Mouse (Mus musculus): ENCODE data around the gene Mrps2. TPM values are rescaled to one million over a fixed set of nuclear protein-coding genes. Genes with fewer than 3 reads are reported as not detected.
"Not testable (repeated sequence)": the region's sequence is repeated elsewhere in the genome, so short reads cannot be mapped to it uniquely, and the experiment has no call there.

The Mrps2 gene
- polyA plus RNA-seq, 1 experiment from 2014 or later, result 60.0 TPM

DNA sequence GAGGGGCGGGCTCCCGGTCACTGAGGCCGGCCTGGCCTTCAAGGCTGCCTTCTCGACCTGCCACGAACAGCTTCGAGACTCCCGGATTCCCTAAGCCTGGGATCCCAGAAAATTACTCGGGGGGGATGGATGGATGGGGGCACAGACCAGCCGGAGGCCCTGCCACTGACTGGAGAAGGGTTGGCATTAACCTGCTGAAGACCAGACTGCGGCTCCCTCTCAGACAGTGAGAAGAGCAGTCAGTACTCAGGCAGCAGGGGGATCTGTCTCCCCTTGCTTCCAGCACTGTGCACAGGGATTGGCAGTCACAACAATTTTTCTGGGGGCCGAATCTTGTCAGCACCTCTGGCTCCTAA lies 20.6 kb upstream of the Mrps2 start:
- Histone ChIP-seq H3K36me3 (peaks cover 32% of the 10 kb centered on the region), H3K27ac (peak overlapping the region; percentile 70; the same call in 1 of the 2 replicates), H3K4me2 (replicated peaks) (peak overlapping the region; percentile 92), H3K27me3 (0 out of 2 replicates have a peak, but pooled peaks cover 2% of the 10 kb centered on the region), H3K9ac (peak overlapping the region; percentile 88), H3K4me3 (peak overlapping the region; percentile 77), H3K9me3 (no peaks in the 10 kb centered on the region), H3K4me1 (peaks cover 15% of the 10 kb centered on the region)
- peak; percentile 68; the same call in 1 of the 2 replicates for ATAC-seq (ENCODE audit: low FRiP score, low read depth)
- WGBS, result 8% methylated on average over 11 of the region's 11 CpGs

DNA sequence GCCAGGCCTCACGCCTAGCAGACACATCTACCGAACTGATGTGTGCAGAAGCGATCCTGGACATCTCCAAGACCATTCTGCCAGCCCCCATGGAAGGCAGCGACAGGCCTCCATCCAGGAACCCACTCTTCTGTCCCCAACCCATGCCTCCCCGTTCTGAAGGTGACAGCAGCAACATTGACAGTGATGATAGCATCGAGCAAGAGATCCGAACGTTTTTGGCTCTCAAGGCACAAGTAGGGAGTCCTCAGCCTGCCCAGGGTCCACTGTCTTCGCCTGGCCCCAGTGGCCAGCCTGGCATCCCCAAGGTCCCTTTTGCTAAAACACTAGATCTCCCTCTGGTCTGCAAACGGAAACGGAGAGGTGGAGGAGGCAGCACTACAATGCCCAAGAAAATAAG lies 16.2 kb upstream of the Mrps2 start:
- peaks cover 54% of the 10 kb centered on the region for H3K36me3 ChIP-seq
- H3K4me1 ChIP-seq, result peaks cover 8% of the 10 kb centered on the region
- no peaks in the 10 kb centered on the region for H3K27me3 ChIP-seq
- H3K9ac ChIP-seq, result no peak overlapping the region
- no peak overlapping the region for H3K4me2 ChIP-seq (replicated peaks)
- no peak overlapping the region for H3K27ac ChIP-seq
- WGBS, result 91% methylated on average over 11 of the region's 11 CpGs
- no peaks in the 10 kb centered on the region for H3K9me3 ChIP-seq
- no peak for ATAC-seq (ENCODE audit: low FRiP score, low read depth)
- H3K4me3 ChIP-seq, result no peak overlapping the region

DNA sequence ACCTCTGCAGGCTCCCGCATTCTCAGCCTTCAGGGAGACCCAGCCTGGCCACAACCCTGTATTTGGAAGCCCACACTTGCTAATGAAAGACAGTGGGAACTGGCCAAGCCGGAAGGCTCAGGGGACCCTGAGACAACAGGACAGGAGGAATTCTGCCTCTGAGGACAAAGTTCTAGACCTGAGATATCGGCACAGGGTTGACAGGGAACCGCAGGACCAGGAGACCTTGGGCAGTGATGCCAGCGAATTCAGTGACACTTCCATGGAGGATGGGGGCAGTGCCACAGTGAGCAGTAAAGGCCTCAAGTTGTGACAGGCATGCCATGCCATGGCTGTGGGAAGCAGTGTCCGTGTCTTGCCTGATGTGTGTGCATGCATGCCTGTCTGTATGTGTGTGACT lies 14.3 kb upstream of the Mrps2 start:
- H3K4me2 ChIP-seq (replicated peaks), result no peak overlapping the region
- H3K9me3 ChIP-seq, result no peaks in the 10 kb centered on the region
- H3K27me3 ChIP-seq, result no peaks in the 10 kb centered on the region
- H3K9ac ChIP-seq, result no peak overlapping the region
- H3K27ac ChIP-seq, result no peak overlapping the region
- no peak for ATAC-seq (ENCODE audit: low FRiP score, low read depth)
- no peak overlapping the region for H3K4me3 ChIP-seq
- no peaks in the 10 kb centered on the region for H3K4me1 ChIP-seq
- peaks cover 54% of the 10 kb centered on the region for H3K36me3 ChIP-seq
- 87% methylated on average over 6 of the region's 6 CpGs for WGBS

DNA sequence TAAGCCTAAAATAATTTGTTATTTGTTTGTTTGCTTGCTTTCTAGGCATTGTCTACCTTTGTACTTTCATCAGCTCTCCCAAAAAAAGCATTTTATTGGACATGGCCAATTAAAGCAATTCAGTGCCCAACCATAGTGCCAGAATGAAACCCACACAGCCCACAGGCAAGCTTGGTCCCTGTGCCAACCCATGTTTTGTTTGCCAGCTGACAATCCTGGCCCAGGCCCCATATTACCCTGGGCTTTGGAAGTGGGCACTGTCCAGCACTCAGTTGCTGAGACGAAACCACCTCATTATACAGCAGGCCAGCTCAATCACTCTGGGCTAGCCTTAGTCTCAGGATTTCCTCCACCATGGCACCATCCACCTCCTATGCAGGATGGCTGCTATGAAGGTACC lies 11.2 kb upstream of the Mrps2 start:
- Histone ChIP-seq H3K4me1 (no peaks in the 10 kb centered on the region), H3K9ac (no peak overlapping the region), H3K27ac (no peak overlapping the region), H3K36me3 (peaks cover 29% of the 10 kb centered on the region), H3K4me3 (no peak overlapping the region), H3K27me3 (no peaks in the 10 kb centered on the region), H3K4me2 (replicated peaks) (no peak overlapping the region), H3K9me3 (no peaks in the 10 kb centered on the region)
- ATAC-seq (ENCODE audit: low FRiP score, low read depth), result no peak
- 82% methylated on average over 1 of the region's 1 CpGs for WGBS

DNA sequence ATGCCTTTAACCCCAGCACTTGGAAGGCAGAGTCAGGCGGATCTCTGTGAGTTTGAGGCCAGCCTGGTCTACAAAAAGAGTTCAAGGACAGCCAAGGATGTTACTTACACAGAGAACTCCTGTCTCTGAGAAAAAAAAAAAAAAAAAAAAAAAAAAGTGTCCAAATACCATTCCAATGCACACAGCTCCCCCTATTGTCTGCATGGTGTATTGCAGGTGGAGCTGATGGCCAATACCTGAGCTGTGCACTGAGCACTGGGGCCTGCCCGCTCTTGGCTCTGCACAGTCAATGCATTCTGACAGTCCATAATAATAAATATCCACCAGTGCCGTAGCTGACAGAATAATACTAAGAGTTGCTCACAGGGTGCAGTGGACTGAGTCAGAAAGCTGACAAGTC lies 3.9 kb upstream of the Mrps2 start:
- Histone ChIP-seq H3K4me3 (no peak overlapping the region), H3K4me2 (replicated peaks) (no peak overlapping the region), H3K9me3 (no peaks in the 10 kb centered on the region), H3K27me3 (peaks cover 10% of the 10 kb centered on the region), H3K27ac (no peak overlapping the region), H3K36me3 (peaks cover 3% of the 10 kb centered on the region), H3K4me1 (peaks cover 18% of the 10 kb centered on the region), H3K9ac (no peak overlapping the region)
- WGBS, result 40% methylated on average over 3 of the region's 3 CpGs
- no peak for ATAC-seq (ENCODE audit: low FRiP score, low read depth)

DNA sequence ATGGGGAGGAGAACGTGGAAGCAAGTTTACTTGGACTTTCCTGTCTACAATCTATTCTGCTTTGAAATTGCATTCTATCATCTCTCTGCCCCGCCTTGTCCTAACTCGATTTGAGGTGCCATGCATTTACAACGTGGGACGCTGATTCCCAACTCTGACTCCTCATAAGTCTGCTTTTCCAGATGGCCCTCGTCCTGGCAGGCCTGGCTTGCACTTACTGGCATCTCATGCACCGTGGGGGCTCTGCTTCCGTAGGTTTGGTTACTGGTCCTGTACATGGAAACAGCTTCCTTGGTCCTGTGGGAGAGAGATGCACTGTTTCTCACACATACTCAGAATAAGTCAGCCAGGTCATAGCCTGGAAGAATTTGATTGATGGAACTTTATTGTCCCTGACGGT lies 2.9 kb upstream of the Mrps2 start:
- Histone ChIP-seq H3K27ac (no peak overlapping the region), H3K4me3 (no peak overlapping the region), H3K27me3 (peaks cover 10% of the 10 kb centered on the region), H3K36me3 (peaks cover 13% of the 10 kb centered on the region), H3K4me1 (peaks cover 20% of the 10 kb centered on the region), H3K4me2 (replicated peaks) (no peak overlapping the region), H3K9me3 (no peaks in the 10 kb centered on the region), H3K9ac (no peak overlapping the region)
- 78% methylated on average over 9 of the region's 9 CpGs for WGBS
- ATAC-seq (ENCODE audit: low FRiP score, low read depth), result no peak

DNA sequence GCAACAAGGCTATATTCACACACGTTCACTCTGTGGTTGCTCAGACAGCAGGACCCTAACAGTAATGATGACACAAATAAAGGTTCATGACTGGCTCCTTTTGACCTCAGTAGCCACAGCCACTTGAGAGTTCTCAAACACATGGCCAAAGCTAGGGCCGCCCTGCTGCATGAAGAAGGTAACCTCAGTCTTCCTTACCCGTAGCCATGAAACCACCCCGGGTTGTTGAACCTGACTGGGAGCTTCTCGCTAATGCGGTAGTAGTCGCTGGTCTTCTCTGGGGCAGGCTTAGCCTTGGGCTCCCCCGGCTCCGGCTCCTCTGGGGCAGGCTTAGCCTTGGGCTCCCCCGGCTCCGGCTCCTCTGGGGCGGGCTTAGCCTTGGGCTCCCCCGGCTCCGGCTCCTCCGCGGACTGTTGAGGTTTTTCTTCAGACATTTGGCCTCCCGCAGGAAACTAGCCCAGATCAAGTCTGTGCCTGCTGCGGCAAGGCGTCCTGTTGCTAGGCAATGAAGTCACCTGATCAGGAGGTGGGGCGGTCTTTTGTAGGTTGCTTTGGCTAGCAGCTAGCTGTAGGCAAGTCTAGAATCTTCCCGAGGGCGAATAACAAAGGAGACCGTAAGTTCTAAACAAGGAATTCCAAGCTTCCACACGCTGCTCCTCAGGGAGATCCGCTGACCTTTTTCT lies 1.9 kb upstream of the Mrps2 start, which contains the start of gene 1700007K13Rik:
Gene 1700007K13Rik (minus strand): TSS at position 497 of the 683 bp plus-strand sequence.
- Histone ChIP-seq H3K27ac (no peak within 1 kb of the TSS), H3K4me3 (peak within 1 kb of the TSS; percentile 37), H3K4me1 (peaks cover 20% of the 10 kb centered on the region), H3K36me3 (peaks cover 24% of the 10 kb centered on the region), H3K9ac (peak within 1 kb of the TSS; percentile 65), H3K27me3 (peaks cover 10% of the 10 kb centered on the region), H3K4me2 (replicated peaks) (peak within 1 kb of the TSS; percentile 70), H3K9me3 (no peaks in the 10 kb centered on the region)
- 5% methylated on average over 25 of the region's 25 CpGs for WGBS
- peak; percentile 58; the same call in 1 of the 2 replicates for ATAC-seq (ENCODE audit: low FRiP score, low read depth)

DNA sequence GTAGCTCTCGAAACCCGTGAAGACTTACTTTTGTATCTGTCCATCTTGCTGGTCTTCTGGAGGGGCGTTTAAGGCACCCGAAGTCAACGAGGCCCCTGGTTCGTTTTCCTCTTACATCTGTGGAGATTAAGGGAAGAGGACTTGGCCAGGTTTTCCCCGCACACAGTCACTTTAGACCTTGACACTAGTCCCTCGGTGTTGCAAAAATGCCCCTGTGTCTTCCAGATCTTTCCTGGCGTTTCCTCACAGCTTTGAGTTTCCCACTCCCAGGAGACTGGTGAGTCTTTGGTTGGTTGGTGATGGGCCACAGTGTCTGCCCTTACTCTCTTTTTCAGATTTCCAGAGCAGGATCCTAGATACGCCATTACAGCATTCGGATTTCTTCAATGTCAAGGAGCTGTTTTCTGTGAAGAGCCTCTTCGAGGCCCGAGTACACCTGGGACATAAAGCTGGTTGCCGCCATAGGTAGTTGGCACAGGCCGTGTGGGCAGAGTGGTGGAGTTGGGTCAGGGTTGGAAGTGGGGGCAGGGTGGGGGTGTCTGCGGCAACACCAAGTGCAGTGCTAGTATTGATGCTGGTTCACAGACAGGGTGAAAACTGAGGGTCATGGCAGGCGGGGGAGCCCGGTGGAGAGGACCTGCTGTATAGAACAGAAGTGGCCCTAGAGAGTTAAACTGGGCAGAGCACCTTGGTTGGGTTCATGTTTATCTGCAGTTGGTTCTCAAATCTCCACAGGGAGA lies 790 bp downstream of the Mrps2 start:
- Histone ChIP-seq H3K27ac (no peak overlapping the region), H3K4me1 (peaks cover 20% of the 10 kb centered on the region), H3K4me3 (peak overlapping the region; percentile 93), H3K9ac (peak overlapping the region; percentile 98), H3K4me2 (replicated peaks) (peak overlapping the region; percentile 87), H3K36me3 (peaks cover 45% of the 10 kb centered on the region), H3K27me3 (peaks cover 10% of the 10 kb centered on the region), H3K9me3 (peaks cover 12% of the 10 kb centered on the region)
- no peak for ATAC-seq (ENCODE audit: low FRiP score, low read depth)
- 55% methylated on average over 18 of the region's 18 CpGs for WGBS

DNA sequence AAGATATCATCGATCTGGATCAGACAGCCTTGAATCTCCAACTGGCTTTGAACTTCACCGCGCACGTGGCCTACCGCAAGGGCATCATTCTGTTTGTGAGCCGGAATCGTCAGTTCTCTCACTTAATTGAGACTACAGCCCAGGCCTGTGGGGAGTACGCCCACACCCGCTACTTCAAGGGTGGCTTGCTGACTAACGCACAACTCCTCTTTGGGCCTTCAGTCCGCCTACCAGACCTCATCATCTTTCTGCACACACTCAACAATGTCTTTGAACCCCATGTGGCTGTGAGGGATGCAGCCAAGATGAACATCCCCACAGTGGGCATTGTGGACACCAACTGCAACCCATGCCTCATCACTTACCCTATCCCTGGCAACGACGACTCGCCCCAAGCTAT lies 1.6 kb downstream of the Mrps2 start:
- Histone ChIP-seq H3K4me2 (replicated peaks) (peak overlapping the region; percentile 87; the same call in 1 of the 2 replicates), H3K27ac (no peak overlapping the region), H3K4me3 (no peak overlapping the region), H3K9ac (no peak overlapping the region), H3K27me3 (peaks cover 10% of the 10 kb centered on the region), H3K4me1 (peaks cover 20% of the 10 kb centered on the region), H3K9me3 (peaks cover 12% of the 10 kb centered on the region), H3K36me3 (peaks cover 45% of the 10 kb centered on the region)
- ATAC-seq (ENCODE audit: low FRiP score, low read depth), result no peak
- WGBS, result 98% methylated on average over 14 of the region's 14 CpGs

DNA sequence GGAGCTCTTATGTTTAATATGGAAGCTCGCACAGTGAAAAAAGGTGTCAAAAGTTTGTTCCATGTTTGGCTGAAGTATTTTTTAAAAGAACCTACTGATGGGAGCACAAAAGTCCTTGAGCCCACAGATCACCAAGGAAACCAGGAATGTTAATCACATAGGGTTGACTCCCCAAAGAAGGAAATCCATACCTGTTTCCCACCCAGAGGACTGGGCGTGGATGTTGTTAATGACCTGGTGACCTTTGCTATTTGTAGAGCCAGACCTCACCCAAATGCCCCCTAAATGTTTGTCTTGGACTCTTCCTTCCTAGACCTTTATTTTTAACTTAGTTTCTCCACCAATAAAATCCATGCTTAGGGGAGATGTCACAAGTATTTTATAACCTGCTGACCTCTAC lies 2.7 kb downstream of the Mrps2 start:
- H3K27me3 ChIP-seq, result peaks cover 3% of the 10 kb centered on the region; the same call in 1 of the 2 replicates
- H3K4me2 ChIP-seq (replicated peaks), result no peak overlapping the region
- WGBS, result 88% methylated on average over 2 of the region's 2 CpGs
- H3K9me3 ChIP-seq, result peaks cover 12% of the 10 kb centered on the region
- no peak overlapping the region for H3K9ac ChIP-seq
- peaks cover 18% of the 10 kb centered on the region for H3K4me1 ChIP-seq
- H3K36me3 ChIP-seq, result peaks cover 45% of the 10 kb centered on the region
- ATAC-seq (ENCODE audit: low FRiP score, low read depth), result no peak
- H3K4me3 ChIP-seq, result no peak overlapping the region
- no peak overlapping the region for H3K27ac ChIP-seq

DNA sequence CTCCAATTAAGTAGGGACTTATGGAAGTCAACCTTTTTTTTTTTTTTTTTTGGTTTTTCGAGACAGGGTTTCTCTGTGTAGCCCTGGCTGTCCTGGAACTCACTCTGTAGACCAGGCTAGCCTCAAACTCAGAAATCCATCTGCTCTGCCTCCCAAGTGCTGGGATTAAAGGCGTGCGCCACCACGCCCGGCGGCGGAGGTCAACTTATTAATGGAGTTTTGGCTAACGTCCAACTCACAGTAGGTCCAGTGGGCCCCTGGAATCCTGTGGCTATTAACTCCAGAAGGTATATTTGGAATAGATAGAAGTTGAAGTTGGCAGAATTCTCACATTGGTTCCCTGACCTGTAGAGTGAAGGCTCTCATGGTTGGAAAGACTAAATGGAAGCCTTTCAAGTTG lies 4.1 kb downstream of the Mrps2 start:
- ATAC-seq (ENCODE audit: low FRiP score, low read depth); H3K27ac ChIP-seq; H3K4me1 ChIP-seq; H3K4me2 ChIP-seq (replicated peaks); H3K27me3 ChIP-seq; H3K9ac ChIP-seq; H3K4me3 ChIP-seq: not testable (repeated sequence)
- Histone ChIP-seq H3K36me3 (peaks cover 45% of the 10 kb centered on the region), H3K9me3 (peaks cover 12% of the 10 kb centered on the region)
- 92% methylated on average over 8 of the region's 8 CpGs for WGBS

DNA sequence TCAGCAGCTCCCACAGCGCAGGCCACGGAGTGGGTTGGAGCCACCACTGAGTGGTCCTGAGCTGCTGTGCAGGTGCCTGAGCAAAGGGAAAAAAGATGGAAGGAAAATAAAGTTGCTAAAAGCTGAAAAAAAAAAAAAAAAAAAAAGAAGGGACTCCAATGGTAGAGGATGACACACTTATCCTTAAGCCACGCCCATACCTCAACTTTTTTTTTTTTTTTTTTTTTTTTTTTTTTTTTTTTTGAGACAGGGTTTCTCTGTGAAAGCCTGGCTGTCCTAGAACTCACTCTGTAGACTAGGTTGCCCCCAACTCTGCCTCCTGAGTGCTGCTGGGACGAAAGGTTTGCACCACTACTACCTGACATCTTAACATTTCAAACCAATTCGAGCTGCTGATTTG lies 10.1 kb downstream of the Mrps2 start:
- H3K9me3 ChIP-seq; H3K36me3 ChIP-seq; H3K4me2 ChIP-seq (replicated peaks); ATAC-seq (ENCODE audit: low FRiP score, low read depth); H3K27ac ChIP-seq; H3K9ac ChIP-seq; H3K4me3 ChIP-seq; H3K27me3 ChIP-seq; H3K4me1 ChIP-seq: not testable (repeated sequence)
- 89% methylated on average over 5 of the region's 5 CpGs for WGBS
